Mouse (Mus musculus) hindbrain, embryonic 10.5 days (tissue): ENCODE measurements around the gene Abhd14b. TPM values are rescaled to one million over a fixed set of nuclear protein-coding genes. Genes with fewer than 3 reads are reported as not detected.
A peak's percentile ranks its signal among the peaks of the same experiment; 100 is the strongest.

Experiments
- DNase-seq: peaks from one replicate; pipeline ENCODE4 v3.0.0-alpha.2; 2017; ENCODE audit warnings: low spot score
- H3K27ac ChIP-seq: fragments of 300-500 bp; sonication (generic); 2 replicates; pipeline ENCODE4 v1.5.1; 2016; ENCODE audit warnings: mild to moderate bottlenecking, moderate library complexity
- H3K27me3 ChIP-seq: fragments of 300-500 bp; sonication (generic); 2 replicates; pipeline ENCODE4 v1.6.1; 2016; ENCODE audit warnings: mild to moderate bottlenecking; ENCODE audit not compliant: poor library complexity, insufficient read depth, severe bottlenecking
- H3K36me3 ChIP-seq: fragments of 300-500 bp; sonication (generic); 2 replicates; pipeline ENCODE4 v1.6.1; 2016; ENCODE audit warnings: mild to moderate bottlenecking, moderate library complexity
- H3K4me1 ChIP-seq: fragments of 300-500 bp; sonication (generic); replicated peaks from 2 replicates; pipeline ENCODE4 v1.6.1; 2016; ENCODE audit warnings: mild to moderate bottlenecking
- H3K4me3 ChIP-seq: fragments of 300-500 bp; sonication (generic); 2 replicates; pipeline ENCODE4 v1.5.1; 2016; ENCODE audit warnings: mild to moderate bottlenecking, moderate library complexity
- H3K9me3 ChIP-seq: fragments of 300-500 bp; sonication (generic); 2 replicates; pipeline ENCODE4 v1.6.1; 2016; ENCODE audit warnings: mild to moderate bottlenecking, moderate library complexity
- WGBS: fragments of 180-500 bp; shearing (Covaris S2); methylation state at CpG from one replicate; pipeline ENCODE4 v1.1.7; 2016; 5-methylcytosine and 5-hydroxymethylcytosine counted together
- polyA plus RNA-seq: library from polyadenylated mRNA; unstranded; fragments of >200 nt; fragmentation: Nextera tagmentation; extraction: Ambion mirVana; gene quantifications from 2 replicates; pipeline ENCODE4 v1.2.1, GENCODE M21; 2016

Abhd14b gene
- polyA plus RNA-seq, result 5.7 and 6.0 TPM in 2 replicates

DNA sequence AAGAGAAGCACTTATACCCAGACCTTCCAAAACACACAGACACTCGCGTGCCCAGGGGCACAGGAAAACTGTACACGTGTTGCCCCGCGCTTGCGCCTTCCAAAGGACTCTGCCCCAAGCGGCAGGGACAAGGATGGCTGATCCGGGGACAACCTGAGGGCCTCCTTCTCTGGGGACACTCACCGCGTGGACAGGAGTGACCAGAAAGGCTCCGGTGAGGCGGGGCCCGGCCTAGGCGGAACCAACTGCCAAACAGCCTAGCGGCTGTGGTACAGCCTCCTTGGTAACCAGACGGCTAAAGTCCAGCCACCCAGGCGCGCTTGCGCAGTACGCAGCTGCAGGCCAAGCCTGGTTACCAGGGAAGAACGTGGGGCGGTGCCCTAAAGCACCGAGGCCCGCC is at the start of gene Abhd14b, which contains the start of gene Abhd14a:
Gene Abhd14b (plus strand): TSS at position 112 of the 400 bp plus-strand sequence.
Gene Abhd14a (minus strand): TSS at position 331 of the 400 bp plus-strand sequence.
- H3K4me1 ChIP-seq, result peaks cover 76% of the 10 kb centered on the region
- WGBS, result under 1% methylated on average over 24 of the region's 24 CpGs
- no peaks in the 10 kb centered on the region for H3K9me3 ChIP-seq
- DNase-seq, result peak; percentile 94
- peak within 1 kb of the TSS; percentile 63 for H3K4me3 ChIP-seq
- peaks cover 4% of the 10 kb centered on the region; the same call in 1 of the 2 replicates for H3K27me3 ChIP-seq
- peak within 1 kb of the TSS; percentile 88 for H3K27ac ChIP-seq
- H3K36me3 ChIP-seq, result no peaks in the 10 kb centered on the region

DNA sequence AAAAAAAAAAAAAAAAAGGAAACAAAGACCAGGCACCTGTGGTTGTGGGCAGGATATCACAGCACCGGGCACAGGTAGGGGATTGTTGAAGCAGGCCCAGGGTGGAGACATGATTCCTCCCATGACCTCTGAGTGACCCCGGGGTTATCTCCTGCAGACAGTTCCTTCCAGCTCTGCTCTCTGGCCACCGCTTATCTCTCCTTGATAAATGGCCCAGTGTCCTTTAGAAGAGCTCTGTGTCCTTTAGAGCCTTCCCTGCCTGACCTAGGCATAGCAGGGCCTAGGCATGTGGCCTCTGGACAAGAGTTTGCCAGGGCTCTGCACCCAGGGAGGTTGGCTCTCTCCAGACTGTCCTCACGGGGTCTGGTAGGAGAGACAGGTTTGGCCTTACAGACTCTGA is 49.5 kb upstream of the Abhd14b start:
- Histone ChIP-seq H3K4me3 (no peak overlapping the region), H3K27ac (peak overlapping the region; percentile 53; the same call in 1 of the 2 replicates), H3K36me3 (no peaks in the 10 kb centered on the region), H3K4me1 (peaks cover 34% of the 10 kb centered on the region), H3K27me3 (no peaks in the 10 kb centered on the region; the same call in 1 of the 2 replicates), H3K9me3 (no peaks in the 10 kb centered on the region)
- 90% methylated on average over 4 of the region's 4 CpGs for WGBS
- DNase-seq, result no peak

DNA sequence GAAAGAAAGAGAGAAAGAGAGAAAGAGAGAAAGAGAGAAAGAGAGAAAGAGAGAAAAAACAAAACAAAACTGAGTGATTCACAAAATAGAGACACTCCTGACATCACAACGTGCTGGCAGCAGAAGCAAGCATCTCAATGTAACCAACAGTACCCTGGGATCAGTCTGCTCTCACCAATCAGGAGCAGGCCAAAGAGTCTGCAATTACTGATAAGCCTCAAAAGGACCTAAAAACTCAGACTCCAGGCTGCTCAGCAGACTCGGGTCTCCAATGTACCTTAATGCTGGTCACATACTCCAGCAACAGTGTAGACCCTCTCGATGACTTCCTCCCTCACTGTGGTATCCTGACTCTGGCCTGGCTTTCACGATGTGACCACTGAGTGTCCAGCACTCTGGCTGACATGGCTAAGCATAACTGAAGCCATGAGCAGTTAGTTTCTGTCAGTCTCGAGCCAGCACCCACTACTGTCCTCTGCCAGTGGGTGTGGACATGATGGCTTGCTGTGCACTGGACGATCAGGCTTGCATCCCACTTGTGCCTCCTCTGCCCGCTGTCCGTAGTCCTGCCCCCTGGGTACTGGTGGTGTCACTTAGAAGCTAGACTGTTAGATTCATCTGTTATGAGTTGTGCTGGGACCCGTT is 48.5 kb upstream of the Abhd14b start:
- DNase-seq, result no peak
- Histone ChIP-seq H3K27me3 (no peaks in the 10 kb centered on the region), H3K4me3 (no peak overlapping the region), H3K27ac (no peak overlapping the region), H3K4me1 (peaks cover 32% of the 10 kb centered on the region), H3K9me3 (no peaks in the 10 kb centered on the region), H3K36me3 (no peaks in the 10 kb centered on the region)
- 83% methylated on average over 9 of the region's 9 CpGs for WGBS

DNA sequence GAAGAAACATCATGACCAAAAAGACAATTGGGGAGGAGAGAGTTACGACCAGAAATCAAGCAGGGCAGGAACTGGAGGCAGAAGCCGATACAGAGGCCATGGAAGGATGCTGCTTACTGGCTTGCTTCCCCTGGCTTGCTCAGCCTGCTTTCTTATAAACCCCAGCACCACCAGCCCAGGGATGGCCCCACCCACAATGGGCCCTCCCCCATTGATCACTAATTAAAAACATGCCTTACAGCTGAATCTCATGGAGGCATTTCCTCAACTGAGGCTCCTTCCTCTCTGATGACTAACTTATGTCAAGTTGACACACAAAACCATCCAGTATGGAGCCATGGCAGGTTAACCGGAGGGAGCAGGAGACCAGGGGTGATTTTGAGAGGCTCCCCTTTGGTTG is 47.5 kb upstream of the Abhd14b start:
- Histone ChIP-seq H3K4me3 (no peak overlapping the region), H3K9me3 (no peaks in the 10 kb centered on the region), H3K27me3 (no peaks in the 10 kb centered on the region), H3K36me3 (no peaks in the 10 kb centered on the region), H3K4me1 (peaks cover 25% of the 10 kb centered on the region), H3K27ac (no peak overlapping the region)
- DNase-seq, result no peak
- WGBS, result 80% methylated on average over 3 of the region's 3 CpGs

DNA sequence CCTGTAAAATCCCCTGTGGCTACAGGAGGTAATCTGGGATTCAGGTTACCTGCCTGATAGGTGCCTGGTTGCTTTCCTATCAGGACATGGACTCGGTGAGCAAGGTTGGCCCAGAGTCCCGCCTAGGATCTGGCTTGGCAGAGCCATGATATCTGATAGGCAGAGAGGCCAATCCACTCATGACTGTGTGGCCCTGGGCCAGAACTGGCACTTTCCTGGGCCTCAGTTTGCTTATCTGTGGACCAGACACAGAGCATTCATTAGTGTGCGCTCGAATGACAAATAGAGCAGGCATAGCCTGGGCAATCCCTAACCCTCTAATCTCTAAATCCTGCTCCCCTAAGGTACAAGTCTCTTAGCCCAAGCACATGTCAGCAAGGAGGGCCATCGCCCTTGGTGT is 45.1 kb upstream of the Abhd14b start:
- 82% methylated on average over 5 of the region's 5 CpGs for WGBS
- DNase-seq, result no peak
- H3K27ac ChIP-seq, result no peak overlapping the region
- H3K9me3 ChIP-seq, result no peaks in the 10 kb centered on the region
- no peaks in the 10 kb centered on the region for H3K27me3 ChIP-seq
- no peak overlapping the region for H3K4me3 ChIP-seq
- H3K4me1 ChIP-seq, result peaks cover 37% of the 10 kb centered on the region
- H3K36me3 ChIP-seq, result no peaks in the 10 kb centered on the region

DNA sequence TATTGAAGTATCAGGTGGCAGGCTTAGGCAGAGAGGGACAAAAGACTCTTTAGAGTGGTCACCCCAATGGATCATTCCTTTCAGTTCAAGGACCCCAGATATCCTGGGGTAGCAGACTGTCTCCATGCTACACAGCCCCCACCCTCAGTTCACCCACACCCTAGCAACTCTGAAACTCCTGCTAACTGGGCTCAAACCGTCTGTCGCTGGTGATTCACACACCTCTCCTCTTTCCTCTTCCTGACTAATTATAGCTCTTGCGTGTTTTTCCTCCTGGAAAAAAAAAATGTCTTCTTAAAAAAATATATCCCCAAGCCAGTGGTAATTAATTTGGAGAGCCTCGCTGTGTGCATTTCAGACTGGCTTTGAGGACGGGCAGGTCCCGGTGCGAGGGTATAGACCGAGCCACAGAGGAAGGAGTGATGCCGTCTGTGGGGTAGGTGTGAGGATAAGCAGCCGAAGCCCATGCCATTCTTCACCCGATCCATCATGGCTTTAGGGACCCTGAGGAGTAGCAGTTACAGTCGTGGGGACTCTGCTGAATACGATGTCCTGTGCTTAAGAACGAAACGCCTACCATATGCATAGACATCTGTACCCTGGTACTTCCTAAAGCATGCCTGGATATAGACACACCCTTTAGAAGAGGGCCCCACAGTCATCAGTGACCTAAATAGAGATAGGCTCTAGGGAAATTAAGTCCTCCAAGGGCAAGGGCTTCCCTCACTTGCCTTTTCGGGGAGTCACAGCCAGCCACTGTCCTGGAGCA is 44.5 kb upstream of the Abhd14b start:
- no peak overlapping the region for H3K4me3 ChIP-seq
- peaks cover 35% of the 10 kb centered on the region for H3K4me1 ChIP-seq
- no peaks in the 10 kb centered on the region for H3K9me3 ChIP-seq
- WGBS, result 86% methylated on average over 16 of the region's 16 CpGs
- H3K27ac ChIP-seq, result no peak overlapping the region
- no peak for DNase-seq
- H3K27me3 ChIP-seq, result no peaks in the 10 kb centered on the region
- no peaks in the 10 kb centered on the region for H3K36me3 ChIP-seq

DNA sequence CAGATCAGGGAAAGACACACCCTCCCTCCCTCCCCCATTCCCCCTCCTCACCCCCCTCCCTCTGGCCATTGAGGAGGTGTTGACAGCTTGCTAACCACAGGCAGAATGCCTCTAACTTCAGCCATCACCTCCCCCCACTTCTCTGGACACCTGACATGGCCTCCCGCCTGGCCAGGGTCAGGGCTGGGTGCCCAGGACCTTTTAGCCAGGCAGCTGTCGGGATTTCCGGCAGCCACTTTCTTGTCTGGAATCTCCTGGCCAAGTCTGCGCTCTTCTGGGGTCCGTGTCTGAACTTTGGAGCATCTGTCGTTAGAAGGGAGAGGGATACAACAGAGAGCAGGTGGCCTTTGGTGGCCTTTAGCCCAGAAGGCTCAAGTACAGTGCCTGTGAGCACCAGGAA is 42.0 kb upstream of the Abhd14b start:
- peak overlapping the region; percentile 60; the same call in 1 of the 2 replicates for H3K27ac ChIP-seq
- peak; percentile 63 for DNase-seq
- peaks cover 4% of the 10 kb centered on the region for H3K9me3 ChIP-seq
- H3K36me3 ChIP-seq, result no peaks in the 10 kb centered on the region
- 30% methylated on average over 6 of the region's 6 CpGs for WGBS
- no peak overlapping the region for H3K4me3 ChIP-seq
- no peaks in the 10 kb centered on the region for H3K27me3 ChIP-seq
- peaks cover 37% of the 10 kb centered on the region for H3K4me1 ChIP-seq

DNA sequence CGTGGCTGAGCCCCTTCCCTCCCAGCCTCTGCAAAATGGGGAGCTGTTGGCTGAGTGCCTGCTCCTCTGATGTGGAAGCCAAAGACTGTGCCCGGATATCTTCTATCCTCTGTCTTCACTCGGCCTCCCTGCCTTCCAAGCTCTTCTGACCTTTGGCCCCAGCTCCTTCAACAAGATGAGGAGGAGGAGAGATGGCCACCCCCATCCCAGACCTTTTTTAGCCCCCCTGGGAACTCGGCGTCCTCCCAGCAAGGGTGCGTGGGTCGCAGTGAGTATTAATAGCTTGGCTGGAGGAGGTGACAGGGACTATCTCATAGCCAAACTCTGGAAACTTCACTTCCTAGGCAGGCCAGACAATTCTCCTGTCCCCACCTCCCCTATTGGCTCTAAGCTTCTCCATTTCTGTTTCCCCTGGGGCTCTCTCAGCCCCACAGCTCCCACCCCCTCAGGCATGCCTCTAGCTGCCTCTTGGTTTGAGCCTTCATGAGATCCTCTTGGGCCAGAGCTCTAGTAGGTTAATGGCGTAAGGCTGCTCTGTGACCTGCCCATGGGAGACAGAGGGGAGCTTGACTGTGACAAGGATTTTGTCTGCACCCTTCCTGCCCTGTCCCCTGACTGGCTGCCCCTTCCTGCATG is 40.7 kb upstream of the Abhd14b start:
- Histone ChIP-seq H3K27me3 (no peaks in the 10 kb centered on the region), H3K9me3 (peaks cover 4% of the 10 kb centered on the region), H3K36me3 (no peaks in the 10 kb centered on the region), H3K27ac (peak overlapping the region; percentile 59), H3K4me3 (no peak overlapping the region), H3K4me1 (peaks cover 43% of the 10 kb centered on the region)
- no peak for DNase-seq
- WGBS, result 51% methylated on average over 8 of the region's 8 CpGs

DNA sequence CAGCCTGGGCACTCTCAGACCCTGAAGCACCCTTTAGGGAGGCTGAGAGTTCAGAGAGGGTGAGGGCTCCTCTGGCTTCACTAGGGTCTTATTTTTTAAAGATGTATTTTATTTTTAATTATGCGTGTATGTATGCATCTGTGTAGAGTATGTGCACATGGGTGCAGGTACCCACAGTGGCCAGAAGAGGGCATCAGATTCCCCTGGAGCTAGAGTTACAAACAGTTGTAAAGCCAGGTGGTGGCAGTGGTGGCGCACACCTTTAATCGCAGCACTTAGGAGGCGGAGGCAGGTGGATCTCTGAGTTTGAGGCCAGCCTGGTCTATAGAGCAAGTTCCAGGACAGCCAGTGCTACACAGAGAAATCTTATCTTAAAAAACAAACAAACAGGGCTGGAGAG is 38.2 kb upstream of the Abhd14b start:
- no peak for DNase-seq
- no peaks in the 10 kb centered on the region for H3K36me3 ChIP-seq
- H3K27ac ChIP-seq, result no peak overlapping the region
- H3K4me3 ChIP-seq, result no peak overlapping the region
- H3K4me1 ChIP-seq, result peaks cover 49% of the 10 kb centered on the region
- no peaks in the 10 kb centered on the region for H3K27me3 ChIP-seq
- WGBS, result 97% methylated on average over 4 of the region's 4 CpGs
- H3K9me3 ChIP-seq, result peaks cover 4% of the 10 kb centered on the region

DNA sequence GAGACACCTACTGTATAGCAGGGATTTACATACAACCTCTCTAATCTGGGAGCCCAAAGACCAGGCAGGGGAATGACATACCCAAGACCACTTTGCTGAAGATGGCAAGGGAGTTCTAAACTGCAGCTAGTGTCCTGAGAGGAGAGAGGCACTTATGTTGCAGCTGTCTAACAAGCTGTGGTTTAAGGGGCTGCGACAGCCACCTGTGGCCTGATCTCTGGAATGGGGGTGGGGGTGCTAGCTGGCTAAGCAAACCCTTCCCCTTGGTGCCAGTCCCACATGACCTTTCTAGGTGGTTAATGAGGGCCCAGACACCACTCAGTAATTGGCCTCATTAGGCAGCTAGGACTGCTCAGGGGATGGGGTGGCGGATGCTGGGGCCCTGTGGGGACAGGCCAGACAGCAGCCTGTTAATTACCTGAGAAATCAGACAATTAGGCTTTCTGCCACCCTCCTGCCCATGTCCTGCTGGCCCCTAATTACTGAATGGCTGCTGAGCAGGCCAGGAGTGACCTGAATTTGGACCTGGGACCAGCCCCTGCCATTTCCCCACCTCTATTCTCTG is 37.1 kb upstream of the Abhd14b start:
- H3K27ac ChIP-seq, result no peak overlapping the region
- H3K27me3 ChIP-seq, result no peaks in the 10 kb centered on the region
- no peaks in the 10 kb centered on the region for H3K36me3 ChIP-seq
- H3K4me3 ChIP-seq, result no peak overlapping the region
- DNase-seq, result no peak
- 76% methylated on average over 2 of the region's 2 CpGs for WGBS
- H3K4me1 ChIP-seq, result peaks cover 45% of the 10 kb centered on the region
- peaks cover 4% of the 10 kb centered on the region for H3K9me3 ChIP-seq

DNA sequence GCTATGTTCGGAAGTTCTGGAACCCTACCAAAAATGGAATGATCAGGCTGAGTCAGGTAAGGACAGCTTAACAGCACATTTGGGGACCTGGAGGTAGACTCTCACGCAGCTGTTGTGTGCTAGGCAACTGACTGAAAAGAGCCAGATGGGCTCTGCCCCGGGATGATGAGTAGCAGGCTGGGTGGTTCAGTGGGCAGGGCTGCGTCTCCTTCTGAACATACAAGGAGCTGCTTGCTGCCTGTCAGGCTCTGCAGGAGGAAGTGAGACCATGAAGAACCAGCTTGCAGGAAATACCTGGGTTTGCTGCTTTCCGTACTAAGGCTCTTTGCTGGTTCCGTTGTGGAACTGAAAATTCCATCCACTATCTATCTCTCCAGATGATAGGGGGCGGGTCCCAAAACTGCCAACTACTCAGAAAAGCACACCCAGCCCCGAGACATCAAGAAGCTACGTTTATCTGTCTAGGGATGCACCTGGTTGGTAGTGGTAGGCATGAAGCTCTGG is 36.1 kb upstream of the Abhd14b start:
- peaks cover 4% of the 10 kb centered on the region for H3K9me3 ChIP-seq
- no peak overlapping the region for H3K27ac ChIP-seq
- 82% methylated on average over 9 of the region's 9 CpGs for WGBS
- no peak for DNase-seq
- no peak overlapping the region for H3K4me3 ChIP-seq
- H3K4me1 ChIP-seq, result peaks cover 35% of the 10 kb centered on the region
- no peaks in the 10 kb centered on the region for H3K27me3 ChIP-seq
- H3K36me3 ChIP-seq, result no peaks in the 10 kb centered on the region

DNA sequence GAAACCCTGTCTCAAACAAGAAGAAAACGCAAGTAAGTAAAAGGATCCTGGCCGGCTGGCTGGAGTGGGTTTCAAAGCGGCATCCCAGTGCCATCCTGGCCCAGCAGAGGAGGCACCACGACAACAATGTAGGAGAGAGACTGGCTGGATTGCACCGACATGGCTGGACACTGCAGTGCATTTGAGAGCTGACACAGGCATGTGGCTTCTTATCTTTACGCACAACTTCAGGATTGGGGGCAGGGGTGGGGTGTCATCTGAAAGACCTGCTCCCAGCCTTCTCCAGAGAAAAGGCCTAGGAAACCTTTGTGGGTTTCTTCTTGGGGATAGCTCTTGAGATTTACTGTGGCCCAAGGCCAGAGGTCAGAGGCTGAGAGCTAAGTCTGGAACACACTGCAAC is 35.5 kb upstream of the Abhd14b start:
- Histone ChIP-seq H3K36me3 (no peaks in the 10 kb centered on the region), H3K27ac (no peak overlapping the region), H3K27me3 (no peaks in the 10 kb centered on the region), H3K4me1 (peaks cover 29% of the 10 kb centered on the region), H3K9me3 (peaks cover 4% of the 10 kb centered on the region), H3K4me3 (no peak overlapping the region)
- 82% methylated on average over 6 of the region's 6 CpGs for WGBS
- no peak for DNase-seq
